Mouse (Mus musculus): ENCODE measurements around the gene Zfp467. TPM values are rescaled to one million over a fixed set of nuclear protein-coding genes. Genes with fewer than 3 reads are reported as not detected.

Gene Zfp467
- total RNA-seq, 2 experiments from 2014 or later, result 45.4 to 52.3 TPM

- TF ChIP-seq CTCF (IDR thresholded peaks at IDR 0.05), result no peak
- no peak overlapping the region for H3K27ac ChIP-seq
Observed at GRCm38 (mm10) chr6:48437679-48438376, 7.8 kb downstream of the Zfp467 start.

GRCm38 (mm10) chr6:48435706-48436349 lies 9.8 kb downstream of the Zfp467 start:
- no peak for DNase-seq
- intact Hi-C loops (cut with DNase I), result no loop called here
- Histone ChIP-seq H3K4me3 (no peak overlapping the region), H3K27ac (no peak overlapping the region)
- TF ChIP-seq CTCF (IDR thresholded peaks at IDR 0.05), result no peak

More at GRCm38 (mm10) chr6:48437679-48438376, 7.8 kb downstream of the Zfp467 start:
- DNase-seq, result no peak
- H3K4me3 ChIP-seq, result no peak overlapping the region
- intact Hi-C loops (cut with DNase I), result no loop called here

- no peak overlapping the region for H3K4me3 ChIP-seq
- no peak overlapping the region for H3K27ac ChIP-seq
- no peak for TF ChIP-seq CTCF (IDR thresholded peaks at IDR 0.05)
- DNase-seq, result no peak
- intact Hi-C loops (cut with DNase I), result no loop called here
Observed at GRCm38 (mm10) chr6:48435111-48435510, 10.5 kb downstream of the Zfp467 start.

GRCm38 (mm10) chr6:48434651-48435050 lies 11.0 kb downstream of the Zfp467 start:
- intact Hi-C loops (cut with DNase I), result no loop called here
- no peak for TF ChIP-seq CTCF (IDR thresholded peaks at IDR 0.05)
- no peak overlapping the region for H3K27ac ChIP-seq
- DNase-seq, result no peak
- no peak overlapping the region for H3K4me3 ChIP-seq

- H3K27ac ChIP-seq, result peak overlapping the region; percentile 32; the same call in 1 of the 2 replicates
- intact Hi-C loops (cut with DNase I), result no loop called here
- DNase-seq, result no peak
- no peak for TF ChIP-seq CTCF (IDR thresholded peaks at IDR 0.05)
- no peak overlapping the region for H3K4me3 ChIP-seq
Observed at GRCm38 (mm10) chr6:48432893-48433816, 12.5 kb downstream of the Zfp467 start.

GRCm38 (mm10) chr6:48430748-48431147 lies 14.9 kb downstream of the Zfp467 start:
- no peak for TF ChIP-seq CTCF (IDR thresholded peaks at IDR 0.05)
- DNase-seq, result no peak
- Histone ChIP-seq H3K27ac (no peak overlapping the region), H3K4me3 (no peak overlapping the region)
- intact Hi-C loops (cut with DNase I), result no loop called here

- TF ChIP-seq CTCF (IDR thresholded peaks at IDR 0.05), result no peak
- DNase-seq, result no peak
- no peak overlapping the region for H3K4me3 ChIP-seq
- intact Hi-C loops (cut with DNase I), result no loop called here
- no peak overlapping the region for H3K27ac ChIP-seq
Observed at GRCm38 (mm10) chr6:48428769-48429557, 16.7 kb downstream of the Zfp467 start.

- intact Hi-C loops (cut with DNase I), result no loop called here
- Histone ChIP-seq H3K27ac (no peak overlapping the region), H3K4me3 (no peak overlapping the region)
- TF ChIP-seq CTCF (IDR thresholded peaks at IDR 0.05), result no peak
- no peak for DNase-seq
Observed at GRCm38 (mm10) chr6:48426956-48427355, 18.7 kb downstream of the Zfp467 start.

GRCm38 (mm10) chr6:48424074-48424473 lies 21.6 kb downstream of the Zfp467 start:
- Histone ChIP-seq H3K27ac (no peak overlapping the region), H3K4me3 (no peak overlapping the region)
- intact Hi-C loops (cut with DNase I), result no loop called here
- DNase-seq, result no peak
- peak; percentile 20; the same call in 1 of the 2 replicates for TF ChIP-seq CTCF (IDR thresholded peaks at IDR 0.05)

- intact Hi-C loops (cut with DNase I), result no loop called here
- no peak for DNase-seq
- H3K27ac ChIP-seq, result no peak overlapping the region; the same call in 1 of the 2 replicates
- no peak for TF ChIP-seq CTCF (IDR thresholded peaks at IDR 0.05)
- no peak overlapping the region for H3K4me3 ChIP-seq
Observed at GRCm38 (mm10) chr6:48423336-48423735, 22.3 kb downstream of the Zfp467 start.

GRCm38 (mm10) chr6:48420647-48421046 lies 25.0 kb downstream of the Zfp467 start:
- intact Hi-C loops (cut with DNase I), result no loop called here

GRCm38 (mm10) chr6:48416486-48416885 lies 29.1 kb downstream of the Zfp467 start:
- DNase-seq, result no peak
- no peak overlapping the region for H3K27ac ChIP-seq
- intact Hi-C loops (cut with DNase I), result no loop called here
- TF ChIP-seq CTCF (IDR thresholded peaks at IDR 0.05), result no peak
- no peak overlapping the region for H3K4me3 ChIP-seq

More at GRCm38 (mm10) chr6:48420647-48421046, 25.0 kb downstream of the Zfp467 start:
- Histone ChIP-seq H3K4me3 (no peak overlapping the region), H3K27ac (no peak overlapping the region)
- TF ChIP-seq CTCF (IDR thresholded peaks at IDR 0.05), result no peak
- DNase-seq, result no peak
